Mouse (Mus musculus): ENCODE results near the gene Fgf12. TPM values are rescaled to one million over a fixed set of nuclear protein-coding genes. Genes with fewer than 3 reads are reported as not detected.

The Fgf12 gene
- polyA plus RNA-seq, 1 experiment from 2014 or later: 79.8 TPM

- H3K4me3 ChIP-seq (ENCODE audit: low read depth, low read length): no peak overlapping the region
- ATAC-seq (ENCODE audit: low read depth): no peak
- H3K4me1 ChIP-seq (ENCODE audit: control insufficient read depth, insufficient read depth, low read length): peaks cover 5% of the 10 kb centered on the region
- H3K4me2 ChIP-seq (ENCODE audit: low read depth, low read length): no peak overlapping the region
- H3K9ac ChIP-seq (replicated peaks; ENCODE audit: low read depth, low read length): no peak overlapping the region
- no peaks in the 10 kb centered on the region for H3K27me3 ChIP-seq (ENCODE audit: control insufficient read depth, insufficient read depth, low read length)
- WGBS: 84% methylated on average over 3 of the region's 3 CpGs
- H3K27ac ChIP-seq (ENCODE audit: low read depth, low read length): no peak overlapping the region
- H3K9me3 ChIP-seq (ENCODE audit: control insufficient read depth, low read length): no peaks in the 10 kb centered on the region
- H3K36me3 ChIP-seq (ENCODE audit: control insufficient read depth, insufficient read depth, low read length): no peaks in the 10 kb centered on the region
These were observed 56.0 kb downstream of the Fgf12 start for GRCm38 (mm10) chr16:28696851-28697250.

GRCm38 (mm10) chr16:28694113-28694899 lies 58.6 kb downstream of the Fgf12 start:
- no peaks in the 10 kb centered on the region for H3K36me3 ChIP-seq (ENCODE audit: control insufficient read depth, insufficient read depth, low read length)
- peak overlapping the region; percentile 11; the same call in 1 of the 2 replicates for H3K4me2 ChIP-seq (ENCODE audit: low read depth, low read length)
- no peaks in the 10 kb centered on the region for H3K27me3 ChIP-seq (ENCODE audit: control insufficient read depth, insufficient read depth, low read length)
- WGBS: 25% methylated on average over 15 of the region's 15 CpGs
- H3K27ac ChIP-seq (ENCODE audit: low read depth, low read length): peak overlapping the region; percentile 45
- no peak overlapping the region for H3K9ac ChIP-seq (replicated peaks; ENCODE audit: low read depth, low read length)
- H3K9me3 ChIP-seq (ENCODE audit: control insufficient read depth, low read length): no peaks in the 10 kb centered on the region
- ATAC-seq (ENCODE audit: low read depth): peak; percentile 77; the same call in 1 of the 2 replicates
- H3K4me1 ChIP-seq (ENCODE audit: control insufficient read depth, insufficient read depth, low read length): peaks cover 5% of the 10 kb centered on the region
- no peak overlapping the region for H3K4me3 ChIP-seq (ENCODE audit: low read depth, low read length)

- peaks cover 1% of the 10 kb centered on the region for H3K4me1 ChIP-seq (ENCODE audit: control insufficient read depth, insufficient read depth, low read length)
- H3K27ac ChIP-seq (ENCODE audit: low read depth, low read length): no peak overlapping the region
- no peak overlapping the region for H3K4me3 ChIP-seq (ENCODE audit: low read depth, low read length)
- 87% methylated on average over 9 of the region's 9 CpGs for WGBS
- no peaks in the 10 kb centered on the region for H3K27me3 ChIP-seq (ENCODE audit: control insufficient read depth, insufficient read depth, low read length)
- H3K9ac ChIP-seq (replicated peaks; ENCODE audit: low read depth, low read length): no peak overlapping the region
- H3K36me3 ChIP-seq (ENCODE audit: control insufficient read depth, insufficient read depth, low read length): no peaks in the 10 kb centered on the region
- no peaks in the 10 kb centered on the region for H3K9me3 ChIP-seq (ENCODE audit: control insufficient read depth, low read length)
- ATAC-seq (ENCODE audit: low read depth): no peak
- no peak overlapping the region for H3K4me2 ChIP-seq (ENCODE audit: low read depth, low read length)
These were observed 63.9 kb downstream of the Fgf12 start for GRCm38 (mm10) chr16:28688861-28689385.

GRCm38 (mm10) chr16:28681625-28682024 lies 71.2 kb downstream of the Fgf12 start:
- ATAC-seq (ENCODE audit: low read depth): no peak
- Histone ChIP-seq H3K9ac (replicated peaks; ENCODE audit: low read depth, low read length) (no peak overlapping the region), H3K27me3 (ENCODE audit: control insufficient read depth, insufficient read depth, low read length) (no peaks in the 10 kb centered on the region), H3K4me3 (ENCODE audit: low read depth, low read length) (no peak overlapping the region), H3K4me1 (ENCODE audit: control insufficient read depth, insufficient read depth, low read length) (no peaks in the 10 kb centered on the region), H3K36me3 (ENCODE audit: control insufficient read depth, insufficient read depth, low read length) (no peaks in the 10 kb centered on the region), H3K9me3 (ENCODE audit: control insufficient read depth, low read length) (no peaks in the 10 kb centered on the region), H3K4me2 (ENCODE audit: low read depth, low read length) (no peak overlapping the region), H3K27ac (ENCODE audit: low read depth, low read length) (no peak overlapping the region)
- WGBS: 95% methylated on average over 3 of the region's 3 CpGs

GRCm38 (mm10) chr16:28668815-28669347 lies 84.0 kb downstream of the Fgf12 start:
- Histone ChIP-seq H3K27ac (ENCODE audit: low read depth, low read length) (no peak overlapping the region), H3K4me2 (ENCODE audit: low read depth, low read length) (no peak overlapping the region), H3K27me3 (ENCODE audit: control insufficient read depth, insufficient read depth, low read length) (no peaks in the 10 kb centered on the region), H3K4me1 (ENCODE audit: control insufficient read depth, insufficient read depth, low read length) (no peaks in the 10 kb centered on the region), H3K9ac (replicated peaks; ENCODE audit: low read depth, low read length) (no peak overlapping the region), H3K4me3 (ENCODE audit: low read depth, low read length) (no peak overlapping the region), H3K9me3 (ENCODE audit: control insufficient read depth, low read length) (no peaks in the 10 kb centered on the region), H3K36me3 (ENCODE audit: control insufficient read depth, insufficient read depth, low read length) (no peaks in the 10 kb centered on the region)
- 88% methylated on average over 5 of the region's 5 CpGs for WGBS
- ATAC-seq (ENCODE audit: low read depth): no peak

GRCm38 (mm10) chr16:28652640-28653039 lies 100.2 kb downstream of the Fgf12 start:
- H3K9me3 ChIP-seq (ENCODE audit: control insufficient read depth, low read length): no peaks in the 10 kb centered on the region
- H3K36me3 ChIP-seq (ENCODE audit: control insufficient read depth, insufficient read depth, low read length): no peaks in the 10 kb centered on the region
- no peak overlapping the region for H3K9ac ChIP-seq (replicated peaks; ENCODE audit: low read depth, low read length)
- 90% methylated on average over 10 of the region's 10 CpGs for WGBS
- no peak overlapping the region for H3K4me2 ChIP-seq (ENCODE audit: low read depth, low read length)
- no peak overlapping the region for H3K4me3 ChIP-seq (ENCODE audit: low read depth, low read length)
- no peak for ATAC-seq (ENCODE audit: low read depth)
- H3K27ac ChIP-seq (ENCODE audit: low read depth, low read length): no peak overlapping the region
- H3K27me3 ChIP-seq (ENCODE audit: control insufficient read depth, insufficient read depth, low read length): no peaks in the 10 kb centered on the region
- no peaks in the 10 kb centered on the region for H3K4me1 ChIP-seq (ENCODE audit: control insufficient read depth, insufficient read depth, low read length)

GRCm38 (mm10) chr16:28650589-28650988 lies 102.3 kb downstream of the Fgf12 start:
- Histone ChIP-seq H3K9me3 (ENCODE audit: control insufficient read depth, low read length) (no peaks in the 10 kb centered on the region), H3K4me2 (ENCODE audit: low read depth, low read length) (no peak overlapping the region), H3K36me3 (ENCODE audit: control insufficient read depth, insufficient read depth, low read length) (no peaks in the 10 kb centered on the region), H3K4me1 (ENCODE audit: control insufficient read depth, insufficient read depth, low read length) (no peaks in the 10 kb centered on the region), H3K27me3 (ENCODE audit: control insufficient read depth, insufficient read depth, low read length) (no peaks in the 10 kb centered on the region), H3K9ac (replicated peaks; ENCODE audit: low read depth, low read length) (no peak overlapping the region), H3K27ac (ENCODE audit: low read depth, low read length) (no peak overlapping the region), H3K4me3 (ENCODE audit: low read depth, low read length) (no peak overlapping the region)
- ATAC-seq (ENCODE audit: low read depth): no peak
- 57% methylated on average over 3 of the region's 3 CpGs for WGBS

GRCm38 (mm10) chr16:28645030-28645429 lies 107.8 kb downstream of the Fgf12 start:
- Histone ChIP-seq H3K4me3 (ENCODE audit: low read depth, low read length) (no peak overlapping the region), H3K9me3 (ENCODE audit: control insufficient read depth, low read length) (no peaks in the 10 kb centered on the region), H3K9ac (replicated peaks; ENCODE audit: low read depth, low read length) (no peak overlapping the region), H3K4me2 (ENCODE audit: low read depth, low read length) (no peak overlapping the region), H3K36me3 (ENCODE audit: control insufficient read depth, insufficient read depth, low read length) (no peaks in the 10 kb centered on the region), H3K27me3 (ENCODE audit: control insufficient read depth, insufficient read depth, low read length) (no peaks in the 10 kb centered on the region), H3K4me1 (ENCODE audit: control insufficient read depth, insufficient read depth, low read length) (no peaks in the 10 kb centered on the region), H3K27ac (ENCODE audit: low read depth, low read length) (no peak overlapping the region)
- WGBS: 90% methylated on average over 3 of the region's 3 CpGs
- ATAC-seq (ENCODE audit: low read depth): no peak

- Histone ChIP-seq H3K27me3 (ENCODE audit: control insufficient read depth, insufficient read depth, low read length) (no peaks in the 10 kb centered on the region), H3K36me3 (ENCODE audit: control insufficient read depth, insufficient read depth, low read length) (no peaks in the 10 kb centered on the region), H3K4me1 (ENCODE audit: control insufficient read depth, insufficient read depth, low read length) (no peaks in the 10 kb centered on the region), H3K9me3 (ENCODE audit: control insufficient read depth, low read length) (no peaks in the 10 kb centered on the region), H3K4me3 (ENCODE audit: low read depth, low read length) (no peak overlapping the region), H3K4me2 (ENCODE audit: low read depth, low read length) (no peak overlapping the region), H3K9ac (replicated peaks; ENCODE audit: low read depth, low read length) (no peak overlapping the region), H3K27ac (ENCODE audit: low read depth, low read length) (no peak overlapping the region)
- 86% methylated on average over 5 of the region's 5 CpGs for WGBS
- no peak for ATAC-seq (ENCODE audit: low read depth)
These were observed 121.1 kb downstream of the Fgf12 start for GRCm38 (mm10) chr16:28631721-28632120.
